Mouse (Mus musculus) common myeloid progenitor, adult 5-6 weeks (primary cell): ENCODE measurements around the gene Gm4131. TPM values are rescaled to one million over a fixed set of nuclear protein-coding genes. Genes with fewer than 3 reads are reported as not detected.
A peak's percentile ranks its signal among the peaks of the same experiment; 100 is the strongest.

Source experiments
- ATAC-seq: replicated peaks from 2 replicates; pipeline ENCODE4 v1.8.0; 2016; ENCODE audit warnings: low read depth, mild to moderate bottlenecking, moderate TSS enrichment, inconsistent platforms; ENCODE audit not compliant: poor library complexity, severe bottlenecking
- total RNA-seq: library from RNA; stranded (forward); fragments of 200-1000, 187-1606 nt; gene quantifications from 2 replicates; pipeline ENCODE4 v1.2.3, GENCODE M21; 2017

Gene Gm4131
- total RNA-seq, 1 experiment from 2014 or later: not detected

DNA sequence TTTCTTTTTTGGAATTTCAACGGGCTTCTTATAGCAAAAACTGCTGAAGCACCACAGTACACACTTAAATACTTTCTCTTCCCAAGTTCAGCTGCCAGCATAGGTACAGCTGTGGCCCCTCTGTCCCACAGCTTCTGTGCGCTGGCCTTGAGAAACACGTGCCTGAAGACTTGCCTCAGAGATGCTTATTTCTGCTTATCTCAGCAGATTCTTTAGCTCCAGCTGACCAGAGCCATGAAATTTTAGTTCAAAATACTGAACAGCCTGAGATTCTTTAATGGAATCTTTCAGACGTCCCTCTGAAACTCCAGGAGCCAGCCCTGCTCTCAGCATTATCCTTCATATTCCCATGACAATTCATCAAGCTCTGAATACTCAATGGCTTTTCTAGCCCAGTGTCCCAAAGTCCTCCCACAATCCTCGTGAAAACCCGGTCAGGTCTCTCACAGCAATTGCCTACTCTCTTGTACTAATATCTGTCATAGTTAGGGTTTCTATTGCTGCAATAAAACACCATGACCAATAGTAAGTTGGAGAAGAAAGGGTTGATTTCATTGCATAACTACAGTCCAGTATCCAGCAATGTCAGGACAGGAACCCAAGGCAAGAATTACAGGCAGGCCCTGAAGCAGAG, 98.5 kb downstream of the Gm4131 start:
- no peak for ATAC-seq

GRCm38 (mm10) chr14:62464966-62465365, 101.8 kb downstream of the Gm4131 start:
- ATAC-seq: no peak

DNA sequence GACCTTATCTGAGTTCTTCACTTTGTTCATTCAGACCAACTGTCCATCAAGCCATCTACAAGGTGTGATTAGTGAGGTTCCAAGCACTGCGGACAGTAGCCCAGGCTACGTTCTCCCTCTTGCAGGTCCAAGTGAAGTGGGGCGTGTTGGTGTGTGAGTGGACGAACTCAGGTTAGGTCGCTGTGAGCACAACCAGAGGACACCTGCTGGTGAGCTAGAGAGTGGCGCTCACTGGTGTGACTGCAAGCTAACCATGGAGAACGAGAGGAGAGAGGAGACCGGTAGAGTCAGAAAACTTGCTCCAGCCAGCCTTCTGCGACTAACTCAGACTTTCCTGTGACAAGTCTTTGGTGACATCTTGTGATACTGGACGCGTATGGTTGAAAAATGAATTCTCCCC, 107.2 kb downstream of the Gm4131 start:
- no peak for ATAC-seq

DNA sequence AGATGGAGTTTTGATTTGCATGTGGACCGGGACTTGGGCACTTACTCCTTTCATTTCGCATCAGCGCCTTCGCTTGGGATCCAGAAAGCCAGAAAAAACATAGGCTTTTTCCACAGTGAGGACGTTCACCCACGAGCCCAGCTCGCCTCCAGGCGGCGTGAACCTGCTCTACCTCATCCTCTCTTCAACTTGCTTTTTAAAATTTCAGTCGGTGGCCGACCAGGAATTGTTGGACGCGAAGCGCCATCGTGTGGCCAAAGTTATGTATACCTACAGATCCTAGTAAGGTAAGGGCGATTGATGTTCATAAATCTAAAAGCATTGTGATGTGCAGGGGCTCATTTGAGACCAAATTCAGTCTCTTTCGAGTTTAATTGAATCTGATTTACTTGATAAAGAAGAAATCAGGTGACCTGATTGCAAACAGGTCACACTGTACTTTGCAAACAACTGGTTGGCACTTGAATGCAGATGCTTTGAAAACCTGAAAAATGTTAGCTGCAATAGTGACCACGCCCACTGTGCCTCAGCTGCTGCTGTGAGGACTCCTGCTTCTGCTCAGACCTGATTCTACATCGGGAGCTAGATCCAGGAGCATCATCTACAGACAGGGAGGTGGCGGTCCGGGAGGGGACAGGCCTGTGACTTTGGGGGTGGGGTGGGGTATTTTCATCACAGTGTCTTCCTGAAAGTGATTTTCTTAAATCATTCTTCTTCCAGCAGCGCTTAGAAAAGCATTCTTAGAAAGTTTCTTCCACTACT, 109.1 kb downstream of the Gm4131 start:
- peak; percentile 89 for ATAC-seq

- ATAC-seq: no peak
These were observed 110.4 kb downstream of the Gm4131 start, which contains the start of gene Gucy1b2 for GRCm38 (mm10) chr14:62456239-62456747. Gene Gucy1b2 (minus strand): TSS chr14:62456289.

DNA sequence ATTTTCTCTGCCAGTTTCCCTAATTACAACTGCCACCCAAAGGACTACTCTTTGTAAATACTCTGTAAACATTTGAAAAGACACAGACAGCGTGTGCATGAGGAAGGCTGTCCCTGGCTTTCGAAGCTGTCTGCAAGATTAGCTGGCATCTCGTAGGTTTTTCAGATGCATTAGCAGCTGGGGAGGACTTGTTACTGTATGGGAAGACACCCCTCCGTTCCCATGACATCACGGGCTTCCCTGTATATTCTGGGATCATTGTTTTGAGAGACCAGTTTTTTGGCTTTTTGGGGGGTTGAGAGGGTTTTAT, 111.2 kb downstream of the Gm4131 start:
- ATAC-seq: no peak

DNA sequence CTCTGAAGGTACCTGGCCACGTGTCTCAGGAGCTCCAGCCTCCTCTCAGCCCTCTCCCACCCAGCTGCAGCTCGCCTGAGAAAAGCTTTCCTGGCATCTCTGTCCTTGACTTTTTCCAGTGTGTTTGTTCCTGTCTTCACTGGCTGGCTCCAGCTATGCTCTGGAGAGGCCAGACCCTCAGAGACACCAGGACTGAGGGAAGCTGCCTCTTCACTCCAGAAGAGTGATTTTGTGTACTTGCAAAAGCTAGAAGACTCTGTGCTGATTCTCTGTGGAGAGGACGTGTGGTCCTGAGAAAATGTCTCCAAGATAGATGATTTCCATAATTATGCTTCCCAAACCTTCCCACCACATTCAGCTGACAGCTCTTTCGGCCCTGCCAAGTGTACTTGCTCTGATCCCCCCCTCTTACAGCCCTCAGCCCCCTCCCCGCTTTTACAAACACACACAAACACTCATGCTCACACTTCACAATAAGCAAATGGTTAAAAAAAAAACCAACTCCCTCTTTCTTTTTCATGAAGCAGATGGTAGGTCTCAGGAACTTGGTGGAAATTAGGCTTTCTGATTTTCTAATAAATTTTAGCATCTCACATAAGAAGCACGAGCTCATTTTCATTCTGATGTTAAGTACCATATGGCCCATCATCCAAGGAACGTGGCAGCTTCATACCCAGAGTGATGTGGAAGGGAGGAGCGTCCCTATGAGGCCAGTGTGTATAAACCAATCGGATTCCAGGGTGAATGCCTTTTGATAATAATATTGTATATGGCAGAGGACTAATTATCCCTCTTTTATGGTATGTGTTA, 111.8 kb downstream of the Gm4131 start:
- no peak for ATAC-seq

DNA sequence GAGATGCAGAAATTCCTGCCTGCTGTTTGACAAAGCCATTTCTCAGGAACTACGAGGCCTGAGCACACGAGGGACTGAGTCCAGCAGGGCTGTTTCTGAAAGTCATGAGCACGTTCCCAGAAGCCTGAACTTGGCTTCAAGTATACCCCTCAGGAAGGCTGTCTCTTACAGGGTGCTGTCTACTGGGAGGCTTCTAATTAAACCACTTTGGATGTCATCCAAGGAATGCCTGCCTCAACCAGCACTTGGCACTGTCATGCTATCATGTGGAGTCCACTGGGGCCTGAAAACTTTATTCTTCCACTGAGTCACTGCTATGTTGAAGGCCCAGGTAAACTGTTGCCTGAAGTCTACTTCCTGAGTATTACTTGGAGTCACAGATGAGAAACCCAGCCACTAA, 112.6 kb downstream of the Gm4131 start:
- ATAC-seq: no peak

- no peak for ATAC-seq
These were observed 113.4 kb downstream of the Gm4131 start for GRCm38 (mm10) chr14:62453276-62453675.

- ATAC-seq: no peak
These were observed 116.0 kb downstream of the Gm4131 start for GRCm38 (mm10) chr14:62450706-62451105.

GRCm38 (mm10) chr14:62447214-62447548, 119.5 kb downstream of the Gm4131 start:
- ATAC-seq: no peak

DNA sequence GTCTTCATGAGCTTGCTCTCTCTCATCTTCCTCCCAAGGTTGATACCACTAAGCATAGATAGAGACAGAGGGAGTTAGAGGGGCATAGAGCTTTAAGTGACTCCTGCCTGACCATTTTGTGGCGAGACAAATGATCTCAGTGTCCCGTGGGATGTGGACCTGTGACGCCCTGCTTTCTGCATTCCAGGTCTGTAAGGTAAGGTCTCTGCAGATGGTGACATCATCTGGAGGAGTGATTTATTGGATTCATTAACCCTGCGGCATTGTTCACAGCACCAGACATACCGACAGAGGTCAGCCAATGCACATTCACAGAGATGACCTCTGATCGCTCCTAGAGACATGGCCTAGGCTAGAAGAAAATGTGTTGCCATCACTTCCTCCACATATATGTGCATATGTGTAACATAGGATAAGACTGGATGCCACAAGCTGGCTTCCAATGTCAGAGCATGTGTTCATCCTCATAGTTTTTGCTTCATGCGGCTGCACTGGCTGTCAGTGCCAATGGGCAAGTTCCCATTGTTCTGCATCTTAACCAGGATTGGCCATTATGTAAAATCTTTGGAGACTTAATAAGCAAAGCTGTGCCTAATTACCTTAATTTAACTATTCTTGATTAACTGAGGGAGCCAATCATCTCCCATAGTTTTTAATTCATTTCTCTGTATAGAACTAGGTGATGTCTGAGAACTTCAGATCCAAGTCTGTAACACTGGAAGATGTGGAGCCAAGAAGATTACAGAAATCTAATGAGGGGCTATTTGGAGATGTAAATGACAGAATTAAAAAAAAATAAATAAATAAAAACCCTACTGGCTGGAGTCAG, 120.1 kb downstream of the Gm4131 start:
- no peak for ATAC-seq

DNA sequence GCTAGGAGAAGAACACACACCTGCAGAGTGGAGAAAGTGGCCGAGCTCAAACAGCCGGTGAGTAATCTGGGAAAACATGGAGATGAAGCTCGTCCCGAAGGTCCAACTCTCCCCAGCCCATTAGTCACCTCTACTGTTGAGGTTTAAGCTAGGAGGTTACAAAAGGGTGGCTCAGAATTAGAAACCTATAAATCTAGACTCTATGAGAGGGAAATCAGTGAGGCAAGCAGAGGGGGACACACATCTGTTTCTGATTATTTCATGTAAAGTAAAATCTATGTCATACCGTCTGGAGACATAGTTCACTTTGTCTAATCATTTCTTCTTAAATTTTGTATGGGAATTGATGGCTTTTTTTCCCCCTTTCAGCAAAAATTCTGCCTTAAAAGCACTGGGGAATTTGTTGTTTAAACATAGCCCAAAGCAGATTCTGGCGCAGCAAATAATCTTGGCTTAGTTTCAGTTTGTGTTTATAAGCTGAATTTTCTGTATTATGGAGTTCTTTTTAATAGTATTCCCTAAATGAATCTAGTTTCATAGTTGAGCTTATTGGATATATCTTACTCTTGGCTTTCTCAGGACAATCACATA, 122.8 kb downstream of the Gm4131 start:
- ATAC-seq: no peak

DNA sequence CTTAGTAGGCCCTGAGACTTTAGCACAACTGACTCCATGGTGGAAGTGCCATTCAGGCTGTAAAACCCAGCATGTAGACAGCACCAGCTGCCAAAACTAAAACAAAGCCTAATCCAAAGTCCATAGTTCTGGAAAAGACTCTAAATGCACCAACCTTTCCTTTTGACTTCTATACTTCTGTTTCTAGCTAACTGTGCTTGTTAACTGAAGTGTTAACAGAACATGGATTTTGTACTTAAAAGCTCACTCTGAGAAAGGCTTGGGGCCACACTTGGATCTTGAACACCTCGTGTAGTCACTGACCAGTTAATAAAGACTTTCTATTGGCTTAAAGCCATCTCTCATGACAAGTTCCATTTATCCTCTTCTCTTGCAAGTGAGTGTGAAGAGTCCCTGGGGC, 123.8 kb downstream of the Gm4131 start:
- ATAC-seq: no peak

DNA sequence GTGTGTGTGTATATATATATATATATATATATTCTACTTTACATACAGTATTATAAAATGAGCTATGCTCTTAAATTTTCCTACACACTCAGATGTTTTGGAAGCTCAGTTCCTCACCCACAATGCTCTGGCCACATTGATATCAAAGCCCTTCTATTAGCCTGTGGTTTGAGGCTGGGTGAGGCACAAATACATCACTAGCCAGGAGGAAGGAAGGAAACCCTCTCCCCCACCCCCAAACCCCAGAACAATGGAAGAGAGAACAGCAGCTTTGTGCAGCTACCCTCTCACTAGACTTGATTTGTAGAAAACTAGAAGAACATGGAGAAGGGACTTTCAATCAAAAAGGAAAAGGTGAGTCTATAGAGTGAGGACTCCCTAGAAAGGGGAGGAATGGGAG, 126.7 kb downstream of the Gm4131 start:
- 0 out of 2 replicates have a peak, but pooled peaks have one; percentile 25 for ATAC-seq

DNA sequence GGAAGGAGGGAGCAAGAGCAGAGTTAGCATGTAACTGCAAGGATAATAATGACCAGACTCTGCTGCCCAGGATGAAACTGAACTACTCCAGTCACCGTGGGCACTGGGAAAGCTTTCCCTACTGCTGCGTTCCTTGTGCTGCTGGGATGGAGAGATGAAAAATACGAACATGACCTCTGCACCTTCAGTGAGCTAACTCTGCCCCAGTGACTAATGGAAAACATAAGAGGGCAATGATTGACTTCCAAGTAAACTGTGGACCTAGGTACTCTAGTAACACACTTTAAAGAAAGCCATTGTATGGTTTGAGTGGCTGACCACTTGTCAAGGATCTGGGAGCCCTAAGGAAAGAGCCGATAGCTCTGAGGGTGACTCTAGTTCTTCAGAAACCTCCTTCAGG, 128.5 kb downstream of the Gm4131 start:
- ATAC-seq: no peak

DNA sequence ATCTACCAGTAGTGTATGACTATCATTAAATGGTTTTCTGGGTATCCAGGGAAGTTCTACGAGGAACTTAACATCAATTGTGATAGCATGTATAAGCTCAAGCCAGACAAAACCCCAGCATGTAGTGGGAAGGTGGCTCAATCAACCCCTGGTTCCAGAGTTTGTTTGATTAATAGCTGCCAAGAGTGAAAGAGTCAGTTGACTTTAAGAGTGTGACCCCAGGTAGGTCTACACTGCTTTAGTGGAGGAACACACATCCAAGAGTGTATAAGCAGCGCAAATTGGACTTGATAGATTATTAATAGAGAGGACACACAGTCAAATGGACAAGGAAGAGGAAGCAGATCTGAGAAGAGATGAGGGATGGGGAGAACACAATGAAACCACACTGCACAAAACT, 128.9 kb downstream of the Gm4131 start:
- no peak for ATAC-seq

- no peak for ATAC-seq
These were observed 141.4 kb downstream of the Gm4131 start for GRCm38 (mm10) chr14:62425277-62425691.

GRCm38 (mm10) chr14:62422265-62422664, 144.5 kb downstream of the Gm4131 start:
- no peak for ATAC-seq

DNA sequence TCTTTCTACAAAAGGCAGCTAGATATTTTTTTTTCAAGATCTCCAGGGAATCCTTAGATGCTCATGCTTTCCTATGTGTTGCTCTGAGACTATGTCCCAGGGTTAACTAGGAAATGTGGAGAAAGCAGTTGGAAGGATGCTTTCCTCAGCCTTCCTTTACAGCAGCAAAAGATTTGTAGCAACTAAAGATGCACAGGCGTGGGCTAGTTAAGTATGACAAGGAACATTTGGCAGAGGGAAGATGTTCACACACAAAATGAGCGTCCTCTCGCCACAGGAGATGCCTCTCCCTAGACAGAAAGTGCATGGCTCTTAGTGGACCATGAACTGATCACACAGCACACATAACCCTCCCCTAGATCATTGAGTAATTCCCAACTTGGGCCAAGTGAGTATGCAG, 149.2 kb downstream of the Gm4131 start:
- no peak for ATAC-seq
